Mouse (Mus musculus): ENCODE results near the gene 4930519P11Rik. TPM values are rescaled to one million over a fixed set of nuclear protein-coding genes. Genes with fewer than 3 reads are reported as not detected.

4930519P11Rik gene
- total and polyA plus RNA-seq, 3 experiments = 0.22 TPM; not detected in 2

DNA sequence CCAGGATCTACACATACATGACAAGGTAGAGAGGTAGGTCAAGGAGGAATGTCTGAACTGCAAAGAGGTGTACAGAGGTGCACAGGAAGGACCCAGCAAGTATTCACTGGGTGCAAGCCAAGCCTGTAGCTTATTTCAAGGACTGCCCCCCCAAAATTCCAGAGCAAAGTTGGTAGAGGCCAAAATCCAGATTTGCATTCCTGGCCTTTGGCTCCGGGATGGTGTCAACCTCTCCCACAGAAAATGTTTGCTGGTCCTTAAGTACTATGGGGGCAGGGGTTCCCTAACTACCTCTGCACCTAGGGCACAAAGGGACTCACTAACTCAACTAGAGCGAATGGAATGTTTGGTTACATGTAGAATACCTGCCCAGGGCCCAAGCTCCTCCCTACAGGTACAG, 45.5 kb downstream of the 4930519P11Rik start (continued):
- TF ChIP-seq RCOR1 (IDR thresholded peaks at IDR 0.05; ENCODE audit: low read depth, low read length) = no peak

- Histone ChIP-seq H3K27ac (ENCODE audit: control insufficient read depth, low read depth, low read length) (no peak overlapping the region), H3K79me2 (ENCODE audit: control insufficient read depth, insufficient read depth, low read length, poor library complexity) (peaks cover 32% of the 10 kb centered on the region), H3K4me3 (ENCODE audit: control insufficient read depth in 1 of 2, insufficient read depth in 1 of 2, low read depth in 2 of 2, low read length in 2 of 2) (no peak overlapping the region), H3K9ac (ENCODE audit: control insufficient read depth, low read depth, low read length, poor library complexity, severe bottlenecking) (no peak overlapping the region), H3K9me3 (replicated peaks; ENCODE audit: insufficient read depth, low read length) (no peaks in the 10 kb centered on the region), H3K27me3 (ENCODE audit: control insufficient read depth in 1 of 2, insufficient read depth in 2 of 2, low read length in 2 of 2) (no peaks in the 10 kb centered on the region), H3K36me3 (ENCODE audit: control insufficient read depth in 1 of 2, insufficient read depth in 2 of 2, low read length in 2 of 2) (peaks cover 6 to 22% of the 10 kb centered on the region in 2 experiments), H3K4me1 (ENCODE audit: control insufficient read depth in 1 of 2, insufficient read depth in 2 of 2, low read length in 2 of 2) (peaks cover 0 to 23% of the 10 kb centered on the region in 2 experiments; a peak in 3 of 4 replicates)
- TF ChIP-seq CHD2 (IDR thresholded peaks at IDR 0.05; ENCODE audit: low read length) (no peak), POLR2A (IDR thresholded peaks at IDR 0.05; ENCODE audit: control insufficient read depth in 1 of 2, insufficient read depth in 1 of 2, low read depth in 1 of 2, low read length in 2 of 2, poor library complexity in 1 of 2) (0 out of 4 replicates have a peak, but pooled peaks of 1 of the 2 experiments have one; percentile 25), NRF1 (IDR thresholded peaks at IDR 0.05; ENCODE audit: insufficient read depth, low read depth, low read length, poor library complexity, severe bottlenecking) (no peak), GABPA (IDR thresholded peaks at IDR 0.05; ENCODE audit: low read depth, low read length) (no peak)
- no peak for DNase-seq (ENCODE audit: low read depth, low spot score)
These were observed 46.6 kb downstream of the 4930519P11Rik start for GRCm38 (mm10) chr2:154566641-154567040.

- peaks cover 6 to 13% of the 10 kb centered on the region in 2 experiments for H3K36me3 ChIP-seq (ENCODE audit: control insufficient read depth in 1 of 2, insufficient read depth in 2 of 2, low read length in 2 of 2)
- H3K27ac ChIP-seq (ENCODE audit: control insufficient read depth, low read depth, low read length) = no peak overlapping the region
These were observed 47.7 kb downstream of the 4930519P11Rik start for GRCm38 (mm10) chr2:154565562-154565961.

GRCm38 (mm10) chr2:154563612-154564170, 49.5 kb downstream of the 4930519P11Rik start:
- Histone ChIP-seq H3K9me3 (replicated peaks; ENCODE audit: insufficient read depth, low read length) (no peaks in the 10 kb centered on the region), H3K4me3 (ENCODE audit: control insufficient read depth in 1 of 2, insufficient read depth in 1 of 2, low read depth in 2 of 2, low read length in 2 of 2) (no peak overlapping the region), H3K4me1 (ENCODE audit: control insufficient read depth in 1 of 2, insufficient read depth in 2 of 2, low read length in 2 of 2) (peaks cover 0 to 12% of the 10 kb centered on the region in 2 experiments; a peak in 3 of 4 replicates), H3K36me3 (ENCODE audit: control insufficient read depth in 1 of 2, insufficient read depth in 2 of 2, low read length in 2 of 2) (peaks cover 6 to 13% of the 10 kb centered on the region in 2 experiments), H3K27ac (ENCODE audit: control insufficient read depth, low read depth, low read length) (no peak overlapping the region), H3K27me3 (ENCODE audit: control insufficient read depth in 1 of 2, insufficient read depth in 2 of 2, low read length in 2 of 2) (no peaks in the 10 kb centered on the region), H3K79me2 (ENCODE audit: control insufficient read depth, insufficient read depth, low read length, poor library complexity) (peaks cover 25% of the 10 kb centered on the region), H3K9ac (ENCODE audit: control insufficient read depth, low read depth, low read length, poor library complexity, severe bottlenecking) (no peak overlapping the region)
- no peak for DNase-seq (ENCODE audit: low read depth, low spot score)
- no peak for TF ChIP-seq POLR2AphosphoS5 (IDR thresholded peaks at IDR 0.05; ENCODE audit: borderline replicate concordance, low read depth, low read length)
- TF ChIP-seq MYB (IDR thresholded peaks at IDR 0.05; ENCODE audit: low read depth, low read length) = no peak
- TF ChIP-seq TBP (IDR thresholded peaks at IDR 0.05; ENCODE audit: low read depth, low read length) = no peak
- TF ChIP-seq JUND (IDR thresholded peaks at IDR 0.05; ENCODE audit: low read depth, low read length) = no peak
- no peak for TF ChIP-seq MEF2A (IDR thresholded peaks at IDR 0.05; ENCODE audit: extremely low read depth, insufficient replicate concordance, low read depth, low read length, poor library complexity, severe bottlenecking)
- TF ChIP-seq MAFK (IDR thresholded peaks at IDR 0.05; ENCODE audit: borderline replicate concordance, low read depth, low read length) = no peak
- no peak for TF ChIP-seq HCFC1 (IDR thresholded peaks at IDR 0.05; ENCODE audit: low read depth, low read length)
- TF ChIP-seq RAD21 (IDR thresholded peaks at IDR 0.05; ENCODE audit: low read depth, low read length) = no peak
- no peak for TF ChIP-seq ZNF384 (IDR thresholded peaks at IDR 0.05; ENCODE audit: low read depth, low read length)
- no peak for TF ChIP-seq RCOR1 (IDR thresholded peaks at IDR 0.05; ENCODE audit: low read depth, low read length)
- TF ChIP-seq GABPA (IDR thresholded peaks at IDR 0.05; ENCODE audit: low read depth, low read length) = no peak
- TF ChIP-seq USF1 (IDR thresholded peaks at IDR 0.05; ENCODE audit: low read depth, low read length) = no peak
- no peak for TF ChIP-seq ZKSCAN1 (IDR thresholded peaks at IDR 0.05; ENCODE audit: low read depth, low read length)
- TF ChIP-seq EP300 (IDR thresholded peaks at IDR 0.05; ENCODE audit: low read depth in 1 of 2, low read length in 2 of 2) = no peak

More at GRCm38 (mm10) chr2:154565562-154565961, 47.7 kb downstream of the 4930519P11Rik start:
- Histone ChIP-seq H3K9me3 (replicated peaks; ENCODE audit: insufficient read depth, low read length) (no peaks in the 10 kb centered on the region), H3K9ac (ENCODE audit: control insufficient read depth, low read depth, low read length, poor library complexity, severe bottlenecking) (no peak overlapping the region), H3K27me3 (ENCODE audit: control insufficient read depth in 1 of 2, insufficient read depth in 2 of 2, low read length in 2 of 2) (no peaks in the 10 kb centered on the region), H3K4me3 (ENCODE audit: control insufficient read depth in 1 of 2, insufficient read depth in 1 of 2, low read depth in 2 of 2, low read length in 2 of 2) (no peak overlapping the region), H3K4me1 (ENCODE audit: control insufficient read depth in 1 of 2, insufficient read depth in 2 of 2, low read length in 2 of 2) (peaks cover 0 to 14% of the 10 kb centered on the region in 2 experiments; a peak in 3 of 4 replicates), H3K79me2 (ENCODE audit: control insufficient read depth, insufficient read depth, low read length, poor library complexity) (peaks cover 32% of the 10 kb centered on the region)
- no peak for DNase-seq (ENCODE audit: low read depth, low spot score)
- no peak for TF ChIP-seq CHD1 (IDR thresholded peaks at IDR 0.05; ENCODE audit: low read depth, low read length)
- TF ChIP-seq GABPA (IDR thresholded peaks at IDR 0.05; ENCODE audit: low read depth, low read length) = no peak
- TF ChIP-seq ZKSCAN1 (IDR thresholded peaks at IDR 0.05; ENCODE audit: low read depth, low read length) = no peak
- TF ChIP-seq EP300 (IDR thresholded peaks at IDR 0.05; ENCODE audit: low read depth in 1 of 2, low read length in 2 of 2) = no peak
- no peak for TF ChIP-seq JUND (IDR thresholded peaks at IDR 0.05; ENCODE audit: low read depth, low read length)
- TF ChIP-seq NELFE (IDR thresholded peaks at IDR 0.05; ENCODE audit: low read depth, low read length) = no peak
- TF ChIP-seq MYB (IDR thresholded peaks at IDR 0.05; ENCODE audit: low read depth, low read length) = no peak
- no peak for TF ChIP-seq MAZ (IDR thresholded peaks at IDR 0.05; ENCODE audit: low read depth, low read length)
- TF ChIP-seq HCFC1 (IDR thresholded peaks at IDR 0.05; ENCODE audit: low read depth, low read length) = no peak
- no peak for TF ChIP-seq MEF2A (IDR thresholded peaks at IDR 0.05; ENCODE audit: extremely low read depth, insufficient replicate concordance, low read depth, low read length, poor library complexity, severe bottlenecking)
- no peak for TF ChIP-seq POLR2A (IDR thresholded peaks at IDR 0.05; ENCODE audit: control insufficient read depth in 1 of 2, insufficient read depth in 1 of 2, low read depth in 1 of 2, low read length in 2 of 2, poor library complexity in 1 of 2)
- no peak for TF ChIP-seq MYC (IDR thresholded peaks at IDR 0.05; ENCODE audit: low read depth, low read length)
- no peak for TF ChIP-seq ZMIZ1 (IDR thresholded peaks at IDR 0.05; ENCODE audit: low read depth, low read length)
- TF ChIP-seq UBTF (IDR thresholded peaks at IDR 0.05; ENCODE audit: borderline replicate concordance, insufficient read depth, low read depth, low read length) = no peak

Measured in MEL (cell line).